Mouse (Mus musculus): Measurements from ENCODE around the gene Alox12e. TPM values are rescaled to one million over a fixed set of nuclear protein-coding genes. Genes with fewer than 3 reads are reported as not detected.

Alox12e gene
- polyA plus RNA-seq, 1 experiment, result 0.51 TPM

DNA sequence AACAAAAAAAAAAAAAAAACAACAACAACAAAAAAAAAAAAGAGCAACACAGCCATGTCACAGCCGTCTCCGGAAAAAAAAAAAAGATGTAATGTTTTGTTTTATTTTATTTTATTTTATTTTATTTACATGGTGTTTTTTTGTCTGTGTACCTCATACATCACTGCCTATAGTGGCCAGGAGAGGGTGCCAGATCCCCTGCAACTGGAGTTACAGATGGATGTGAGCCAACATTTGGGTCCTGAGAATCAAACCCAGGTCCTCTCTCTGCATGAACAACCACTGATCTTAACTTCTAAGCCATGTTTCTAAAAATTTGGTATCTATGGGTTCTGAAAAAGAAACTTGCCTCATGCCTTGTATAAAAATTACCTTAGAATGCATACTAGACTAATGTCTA is 14.1 kb downstream of the Alox12e start:
- Histone ChIP-seq H3K4me1 (ENCODE audit: control insufficient read depth, insufficient read depth, insufficient read length, low read length) (no peaks in the 10 kb centered on the region), H3K27ac (ENCODE audit: insufficient read depth, low read depth, low read length) (no peak overlapping the region), H3K36me3 (ENCODE audit: control insufficient read depth, insufficient read depth, low read length) (no peaks in the 10 kb centered on the region), H3K4me3 (ENCODE audit: low read depth, low read length) (no peak overlapping the region), H3K27me3 (ENCODE audit: control insufficient read depth, insufficient read depth, low read length) (no peaks in the 10 kb centered on the region; the same call in 1 of the 2 replicates)
- no peak for TF ChIP-seq CTCF (IDR thresholded peaks at IDR 0.05; ENCODE audit: extremely low read depth, insufficient read length, insufficient replicate concordance, low read depth, low read length)
- TF ChIP-seq POLR2A (IDR thresholded peaks at IDR 0.05; ENCODE audit: low read depth, low read length), result no peak
- WGBS, result 93% methylated on average over 2 of the region's 2 CpGs

DNA sequence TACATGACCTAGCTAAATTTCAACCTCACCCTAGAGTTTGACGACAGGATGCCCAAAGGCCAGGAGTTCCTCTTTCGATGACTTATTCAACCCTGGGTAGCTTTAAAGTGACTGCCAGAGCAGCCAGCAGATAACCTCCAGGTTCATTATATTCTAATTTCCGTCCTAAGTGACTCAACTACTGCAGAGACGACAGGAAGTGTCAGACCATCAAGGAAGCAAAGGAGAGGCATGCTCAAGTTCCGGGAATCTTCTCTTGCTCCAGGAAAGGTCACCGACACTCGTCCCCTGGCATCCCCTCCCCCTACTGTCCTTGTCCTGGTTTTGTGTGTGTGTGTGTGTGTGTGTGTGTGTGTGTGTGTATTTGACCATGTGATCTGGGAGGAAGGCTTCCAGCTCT is 16.3 kb downstream of the Alox12e start:
- Histone ChIP-seq H3K36me3 (ENCODE audit: control insufficient read depth, insufficient read depth, low read length) (no peaks in the 10 kb centered on the region), H3K27me3 (ENCODE audit: control insufficient read depth, insufficient read depth, low read length) (no peaks in the 10 kb centered on the region; the same call in 1 of the 2 replicates), H3K4me3 (ENCODE audit: low read depth, low read length) (no peak overlapping the region), H3K4me1 (ENCODE audit: control insufficient read depth, insufficient read depth, insufficient read length, low read length) (no peaks in the 10 kb centered on the region), H3K27ac (ENCODE audit: insufficient read depth, low read depth, low read length) (no peak overlapping the region)
- TF ChIP-seq CTCF (IDR thresholded peaks at IDR 0.05; ENCODE audit: extremely low read depth, insufficient read length, insufficient replicate concordance, low read depth, low read length) (no peak), POLR2A (IDR thresholded peaks at IDR 0.05; ENCODE audit: low read depth, low read length) (no peak)
- WGBS, result 50% methylated on average over 7 of the region's 7 CpGs

GRCm38 (mm10) chr11:70302293-70302692 is 20.1 kb downstream of the Alox12e start:
- WGBS, result 79% methylated on average over 4 of the region's 4 CpGs
- no peak for TF ChIP-seq CTCF (IDR thresholded peaks at IDR 0.05; ENCODE audit: extremely low read depth, insufficient read length, insufficient replicate concordance, low read depth, low read length)
- no peak for TF ChIP-seq POLR2A (IDR thresholded peaks at IDR 0.05; ENCODE audit: low read depth, low read length)
- H3K4me1 ChIP-seq (ENCODE audit: control insufficient read depth, insufficient read depth, insufficient read length, low read length), result no peaks in the 10 kb centered on the region
- H3K4me3 ChIP-seq (ENCODE audit: low read depth, low read length), result no peak overlapping the region
- H3K27ac ChIP-seq (ENCODE audit: insufficient read depth, low read depth, low read length), result no peak overlapping the region
- H3K27me3 ChIP-seq (ENCODE audit: control insufficient read depth, insufficient read depth, low read length), result no peaks in the 10 kb centered on the region; the same call in 1 of the 2 replicates
- no peaks in the 10 kb centered on the region for H3K36me3 ChIP-seq (ENCODE audit: control insufficient read depth, insufficient read depth, low read length)

DNA sequence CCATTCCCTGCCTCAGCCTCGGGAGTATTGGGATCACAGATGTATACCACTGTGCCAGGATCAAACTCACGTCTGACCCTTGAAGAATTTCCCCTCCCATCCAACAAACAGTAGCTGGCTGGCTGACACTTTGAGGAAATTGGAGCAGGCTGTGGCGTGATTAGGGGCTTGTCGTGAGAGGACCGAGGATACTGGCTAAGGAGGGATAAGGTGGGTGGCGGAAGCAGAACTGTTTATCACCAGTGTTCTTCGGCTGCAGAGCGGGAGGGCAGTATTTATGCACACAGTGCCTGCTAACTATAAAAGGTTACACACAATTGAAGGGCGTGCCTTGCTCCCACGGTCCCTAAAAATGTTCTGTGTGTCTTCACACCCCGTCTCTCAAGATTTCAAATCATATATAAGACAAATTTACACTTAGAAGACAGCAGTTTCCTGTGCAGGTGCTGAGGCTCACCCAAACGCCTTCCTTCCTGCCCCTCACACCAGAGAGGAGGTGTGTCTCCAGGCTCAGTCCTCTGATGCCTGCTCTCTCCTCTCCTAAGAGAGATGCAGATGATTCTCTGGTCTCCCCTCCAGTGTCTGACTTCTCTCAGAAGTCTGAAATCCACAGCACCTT is 24.5 kb downstream of the Alox12e start:
- H3K4me1 ChIP-seq (ENCODE audit: control insufficient read depth, insufficient read depth, insufficient read length, low read length), result no peaks in the 10 kb centered on the region
- H3K4me3 ChIP-seq (ENCODE audit: low read depth, low read length), result no peak overlapping the region
- H3K27me3 ChIP-seq (ENCODE audit: control insufficient read depth, insufficient read depth, low read length), result no peaks in the 10 kb centered on the region
- no peak for TF ChIP-seq CTCF (IDR thresholded peaks at IDR 0.05; ENCODE audit: extremely low read depth, insufficient read length, insufficient replicate concordance, low read depth, low read length)
- TF ChIP-seq POLR2A (IDR thresholded peaks at IDR 0.05; ENCODE audit: low read depth, low read length), result no peak
- no peaks in the 10 kb centered on the region for H3K36me3 ChIP-seq (ENCODE audit: control insufficient read depth, insufficient read depth, low read length)
- WGBS, result 17% methylated on average over 12 of the region's 12 CpGs
- H3K27ac ChIP-seq (ENCODE audit: insufficient read depth, low read depth, low read length), result no peak overlapping the region; the same call in 1 of the 2 replicates

DNA sequence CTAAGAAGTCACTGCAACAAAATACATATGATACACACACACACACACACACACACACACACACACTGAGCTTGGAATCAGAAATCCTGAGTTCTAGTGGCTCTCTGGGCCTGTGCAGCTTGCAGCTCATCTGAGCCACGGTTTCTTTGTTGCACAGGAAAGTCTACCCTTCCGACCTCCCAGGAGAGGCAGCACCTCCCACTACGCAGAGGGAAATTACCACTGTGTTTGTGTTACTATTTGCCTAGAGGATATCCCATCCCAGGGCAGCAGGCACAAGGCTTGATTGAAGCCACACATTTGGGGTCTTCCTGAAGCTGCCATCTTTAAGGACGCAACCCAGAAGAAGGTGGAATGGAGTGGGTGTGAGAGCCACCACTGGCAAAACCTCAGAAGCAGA is 25.0 kb downstream of the Alox12e start:
- H3K36me3 ChIP-seq (ENCODE audit: control insufficient read depth, insufficient read depth, low read length), result no peaks in the 10 kb centered on the region
- H3K4me3 ChIP-seq (ENCODE audit: low read depth, low read length), result no peak overlapping the region
- no peak overlapping the region; the same call in 1 of the 2 replicates for H3K27ac ChIP-seq (ENCODE audit: insufficient read depth, low read depth, low read length)
- H3K27me3 ChIP-seq (ENCODE audit: control insufficient read depth, insufficient read depth, low read length), result no peaks in the 10 kb centered on the region
- no peaks in the 10 kb centered on the region for H3K4me1 ChIP-seq (ENCODE audit: control insufficient read depth, insufficient read depth, insufficient read length, low read length)
- WGBS, result 41% methylated on average over 4 of the region's 4 CpGs
- TF ChIP-seq POLR2A (IDR thresholded peaks at IDR 0.05; ENCODE audit: low read depth, low read length), result no peak
- TF ChIP-seq CTCF (IDR thresholded peaks at IDR 0.05; ENCODE audit: extremely low read depth, insufficient read length, insufficient replicate concordance, low read depth, low read length), result no peak

DNA sequence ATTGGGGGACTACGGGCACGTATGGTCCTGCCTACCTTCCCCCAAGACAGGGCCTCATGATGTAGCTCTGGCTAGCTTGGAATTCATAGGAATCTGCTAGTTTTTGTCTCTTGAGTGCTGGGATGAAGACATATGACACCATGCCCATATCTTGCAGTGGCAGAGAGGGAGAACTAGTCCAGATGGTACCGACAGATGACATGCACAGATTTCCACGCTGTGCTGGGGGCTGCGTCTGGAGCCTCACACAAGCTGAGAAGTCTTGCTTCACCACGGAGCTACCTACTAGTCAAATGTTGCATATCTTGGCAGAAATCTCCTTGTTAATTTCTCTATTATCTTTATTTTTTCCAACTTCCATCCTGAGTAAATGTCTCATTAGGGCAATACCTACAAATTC is 28.5 kb downstream of the Alox12e start:
- WGBS, result 88% methylated on average over 6 of the region's 6 CpGs

DNA sequence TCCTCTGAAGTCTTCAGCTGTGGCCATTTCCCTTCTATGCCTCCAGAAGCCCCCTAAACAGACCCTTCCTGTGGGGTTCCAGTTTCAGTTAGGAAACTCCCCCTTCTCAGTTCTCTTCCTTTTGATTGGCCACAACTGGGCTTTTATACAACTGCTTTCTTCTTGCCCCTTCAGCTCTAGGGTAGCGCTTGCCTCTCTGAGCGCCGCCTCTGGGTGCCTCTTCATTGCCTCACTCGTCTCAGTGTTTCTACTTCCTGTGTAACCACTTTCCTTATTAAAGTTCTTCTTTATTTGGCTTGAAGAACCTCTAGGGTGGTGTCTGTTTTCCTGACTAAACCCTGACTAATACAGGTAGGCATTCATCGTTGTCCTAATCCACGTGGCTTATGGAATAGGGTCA is 31.2 kb downstream of the Alox12e start:
- TF ChIP-seq POLR2A (IDR thresholded peaks at IDR 0.05; ENCODE audit: low read depth, low read length), result no peak
- TF ChIP-seq CTCF (IDR thresholded peaks at IDR 0.05; ENCODE audit: extremely low read depth, insufficient read length, insufficient replicate concordance, low read depth, low read length), result no peak
- Histone ChIP-seq H3K36me3 (ENCODE audit: control insufficient read depth, insufficient read depth, low read length) (no peaks in the 10 kb centered on the region), H3K27me3 (ENCODE audit: control insufficient read depth, insufficient read depth, low read length) (no peaks in the 10 kb centered on the region), H3K4me3 (ENCODE audit: low read depth, low read length) (no peak overlapping the region), H3K27ac (ENCODE audit: insufficient read depth, low read depth, low read length) (no peak overlapping the region), H3K4me1 (ENCODE audit: control insufficient read depth, insufficient read depth, insufficient read length, low read length) (no peaks in the 10 kb centered on the region)
- WGBS, result 71% methylated on average over 6 of the region's 6 CpGs

More for the DNA sequence above, 28.5 kb downstream of the Alox12e start:
- no peak for TF ChIP-seq CTCF (IDR thresholded peaks at IDR 0.05; ENCODE audit: extremely low read depth, insufficient read length, insufficient replicate concordance, low read depth, low read length)
- TF ChIP-seq POLR2A (IDR thresholded peaks at IDR 0.05; ENCODE audit: low read depth, low read length), result no peak
- Histone ChIP-seq H3K36me3 (ENCODE audit: control insufficient read depth, insufficient read depth, low read length) (no peaks in the 10 kb centered on the region), H3K27ac (ENCODE audit: insufficient read depth, low read depth, low read length) (no peak overlapping the region), H3K4me1 (ENCODE audit: control insufficient read depth, insufficient read depth, insufficient read length, low read length) (no peaks in the 10 kb centered on the region), H3K4me3 (ENCODE audit: low read depth, low read length) (no peak overlapping the region), H3K27me3 (ENCODE audit: control insufficient read depth, insufficient read depth, low read length) (no peaks in the 10 kb centered on the region)

Measured in small intestine, adult 2 months (tissue).